Mouse (Mus musculus) frontal cortex, adult 2 months (tissue): ENCODE data around the gene Abhd15. TPM values are rescaled to one million over a fixed set of nuclear protein-coding genes. Genes with fewer than 3 reads are reported as not detected.
A peak's percentile ranks its signal among the peaks of the same experiment; 100 is the strongest.

ENCODE experiments used
- DNase-seq, 2 experiments: peaks; one replicate each; pipeline ENCODE4 v3.0.0; 2022; ENCODE audit warnings: low spot score in 1 of 2; ENCODE audit errors: extremely low spot score in 1 of 2
- polyA plus RNA-seq: library from polyadenylated mRNA; depleted of rRNA; stranded (reverse); fragments of >200 nt; gene quantifications from 2 replicates; pipeline ENCODE4 v1.2.3, GENCODE M21; 2012; rRNA removed

Gene Abhd15
- polyA plus RNA-seq: 0.48 and 0.66 TPM in 2 replicates

GRCm38 (mm10) chr11:77514832-77515636, at the start of gene Abhd15:
Gene Abhd15, plus strand, starts transcription at chr11:77515121.
- peak in 1 of 2 experiments; percentile 58 for DNase-seq

DNA sequence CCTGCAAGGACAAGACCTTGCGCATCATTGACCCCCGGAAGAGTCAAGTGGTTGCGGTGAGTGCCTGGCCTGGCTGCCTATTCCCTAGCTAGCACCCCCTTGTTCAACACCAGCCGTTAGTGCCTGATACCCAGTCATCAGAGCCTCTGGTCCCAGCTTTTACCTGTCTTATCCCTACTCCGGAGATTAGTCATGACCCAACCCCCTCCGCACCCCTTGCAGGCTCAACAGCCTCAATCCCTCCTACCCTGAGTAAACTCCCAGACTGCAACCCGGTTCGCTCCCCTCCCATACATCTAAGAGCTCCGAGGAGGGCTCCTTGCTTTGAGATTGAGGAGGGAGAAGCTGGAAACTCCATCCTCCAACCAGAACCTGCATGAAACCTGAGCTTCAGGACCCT, 48.4 kb upstream of the Abhd15 start:
- no peak for DNase-seq

DNA sequence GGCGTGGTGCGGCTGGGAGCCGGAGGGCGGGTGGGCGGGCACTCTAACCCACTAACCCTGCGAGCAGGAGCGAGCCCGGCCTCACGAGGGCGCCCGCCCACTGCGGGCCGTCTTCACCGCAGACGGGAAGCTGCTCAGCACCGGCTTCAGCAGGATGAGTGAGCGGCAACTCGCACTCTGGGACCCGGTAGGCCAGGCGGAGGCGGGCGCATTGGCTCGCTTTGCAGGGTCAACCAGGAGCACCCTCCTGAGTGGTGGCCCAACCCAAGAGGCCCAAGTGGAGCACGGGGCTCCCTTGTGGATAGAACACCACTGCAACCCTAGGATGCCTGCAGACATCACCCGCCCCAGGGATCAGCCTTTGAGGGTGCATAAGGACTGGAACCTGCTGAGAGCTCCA, 47.8 kb upstream of the Abhd15 start:
- peak in 1 of 2 experiments; percentile 74 for DNase-seq

DNA sequence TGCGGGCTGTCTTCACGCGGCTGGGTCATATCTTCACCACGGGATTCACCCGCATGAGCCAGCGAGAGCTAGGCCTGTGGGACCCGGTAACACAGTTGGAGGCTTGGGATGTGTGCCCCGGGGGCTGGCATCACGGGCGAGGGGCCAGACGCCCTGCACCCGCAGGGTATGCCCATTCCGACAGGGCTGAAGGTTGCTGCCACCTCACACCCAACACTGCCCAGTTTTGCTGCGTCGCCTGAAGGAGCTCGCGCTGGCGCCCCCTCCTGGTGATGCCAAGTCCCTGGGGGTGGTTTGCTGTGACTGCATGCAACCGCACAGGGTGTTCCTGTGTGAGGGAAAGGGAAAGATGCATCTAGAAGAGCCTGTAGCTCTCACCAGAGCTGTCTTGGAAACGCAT, 47.1 kb upstream of the Abhd15 start:
- DNase-seq: peak in 1 of 2 experiments; percentile 84

- no peak for DNase-seq
Measured at GRCm38 (mm10) chr11:77468397-77468796, 46.5 kb upstream of the Abhd15 start.

GRCm38 (mm10) chr11:77471407-77471806, 43.5 kb upstream of the Abhd15 start:
- DNase-seq: no peak

- DNase-seq: no peak
Measured at GRCm38 (mm10) chr11:77472775-77473174, 42.1 kb upstream of the Abhd15 start.

DNA sequence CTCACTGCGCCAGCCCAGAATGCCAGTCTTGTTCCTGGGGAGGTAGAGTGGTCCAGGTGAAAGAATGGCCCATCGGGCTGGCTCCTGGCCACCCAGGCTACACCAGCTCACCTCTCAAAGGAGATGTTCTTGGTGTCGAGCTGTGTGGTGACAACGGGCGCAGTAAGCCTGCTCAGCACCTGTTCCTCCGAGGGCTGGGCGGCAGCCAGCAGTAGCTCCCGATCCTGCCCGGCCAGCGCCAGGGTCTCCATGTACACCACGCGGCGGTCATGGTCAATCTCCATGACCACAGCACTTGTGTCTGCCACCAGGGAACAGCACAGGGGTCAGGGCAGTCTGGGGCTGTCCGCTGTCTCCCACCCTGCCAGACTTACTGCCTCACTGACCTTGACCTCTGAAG, 38.7 kb upstream of the Abhd15 start:
- no peak for DNase-seq

DNA sequence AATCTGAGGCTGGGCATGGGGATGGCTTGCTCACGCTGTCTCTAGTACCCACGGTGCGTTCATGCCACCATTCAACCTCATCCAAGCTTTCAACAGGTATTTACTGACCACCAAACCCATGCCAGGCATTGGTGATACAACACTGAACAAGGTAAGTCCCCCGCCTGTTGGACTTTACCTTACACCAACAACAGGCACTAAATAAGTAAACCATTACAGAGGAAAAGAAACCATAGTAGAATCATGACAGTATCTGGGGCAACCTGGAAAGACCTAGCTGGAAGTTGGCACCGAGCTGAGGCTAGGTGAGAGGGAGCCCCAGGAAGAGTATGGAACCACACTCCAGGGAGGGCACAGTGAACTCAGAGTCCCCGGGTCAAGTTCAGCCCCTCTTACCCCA, 38.0 kb upstream of the Abhd15 start:
- DNase-seq: no peak

DNA sequence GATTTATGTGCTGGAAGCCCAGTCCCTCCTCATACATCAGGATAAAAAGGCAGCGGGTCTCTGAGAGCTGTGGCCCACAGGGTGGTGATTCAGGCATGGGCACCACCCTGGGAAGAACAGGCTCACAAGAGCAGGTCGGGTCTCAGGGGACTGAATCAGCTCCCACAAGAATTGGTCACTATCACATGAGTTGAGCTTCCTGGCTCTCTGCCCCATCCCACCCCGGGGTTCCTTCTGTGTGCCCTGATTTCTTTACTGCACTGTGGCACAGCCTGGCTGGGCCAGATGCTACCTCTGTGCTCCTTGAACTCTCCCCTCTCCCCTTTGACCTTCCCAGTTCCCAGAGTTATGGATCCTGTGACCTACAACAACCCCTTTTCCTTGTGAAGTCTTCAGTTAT, 31.9 kb upstream of the Abhd15 start:
- no peak for DNase-seq

DNA sequence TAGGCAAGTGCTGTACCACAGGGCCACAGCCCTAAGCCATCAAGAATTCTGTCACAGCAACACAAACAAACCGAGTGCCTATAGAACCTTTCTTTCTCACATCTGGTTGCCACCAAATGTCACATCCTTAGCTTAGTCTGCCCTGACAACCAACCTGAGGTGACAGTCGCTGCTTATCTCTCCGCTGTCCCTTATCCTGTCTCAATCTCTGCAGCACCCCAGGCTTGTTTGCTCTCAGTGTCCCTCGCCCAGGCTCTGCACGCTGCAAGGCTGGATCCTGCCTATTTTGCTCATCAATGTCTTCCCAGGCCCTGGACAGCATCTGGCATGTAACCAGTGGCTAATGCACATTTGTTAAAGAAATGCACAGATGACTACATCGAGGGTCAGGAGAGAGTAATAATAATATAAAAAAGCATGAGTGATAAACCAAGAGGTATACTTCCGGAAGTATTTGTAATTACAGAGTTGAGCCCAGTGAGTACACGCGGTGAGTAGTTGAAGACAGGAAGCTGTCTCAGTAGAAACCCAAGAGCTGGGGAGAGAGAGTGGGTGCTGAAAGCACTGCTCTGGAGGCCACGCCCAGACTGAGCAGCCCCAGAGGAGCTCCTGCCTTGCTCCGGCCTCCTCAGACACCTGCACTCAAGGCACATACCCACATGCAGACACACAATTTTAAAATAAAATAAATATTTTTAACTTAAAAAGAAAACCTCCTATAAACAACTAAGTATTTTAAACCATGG, 31.2 kb upstream of the Abhd15 start:
- no peak for DNase-seq

DNA sequence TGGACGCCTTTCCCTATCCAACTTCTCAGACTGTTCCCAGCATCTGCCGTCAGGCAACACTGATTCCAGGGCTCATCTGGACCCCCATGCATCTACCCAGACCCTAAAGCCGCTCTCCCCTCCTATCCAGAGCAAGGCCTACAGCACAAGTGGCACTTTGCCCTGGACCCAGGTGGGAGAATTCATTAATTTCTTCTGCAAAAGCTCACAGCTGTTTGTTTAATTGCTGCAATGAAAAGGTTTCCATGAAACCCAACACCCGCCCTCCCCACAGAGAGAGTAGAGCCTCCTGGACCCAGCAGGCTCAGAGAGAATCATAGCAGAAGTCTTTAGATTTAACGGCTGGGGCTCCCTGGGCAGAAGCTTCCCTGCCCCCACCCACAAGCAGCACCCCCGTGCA, 29.7 kb upstream of the Abhd15 start:
- DNase-seq: no peak

DNA sequence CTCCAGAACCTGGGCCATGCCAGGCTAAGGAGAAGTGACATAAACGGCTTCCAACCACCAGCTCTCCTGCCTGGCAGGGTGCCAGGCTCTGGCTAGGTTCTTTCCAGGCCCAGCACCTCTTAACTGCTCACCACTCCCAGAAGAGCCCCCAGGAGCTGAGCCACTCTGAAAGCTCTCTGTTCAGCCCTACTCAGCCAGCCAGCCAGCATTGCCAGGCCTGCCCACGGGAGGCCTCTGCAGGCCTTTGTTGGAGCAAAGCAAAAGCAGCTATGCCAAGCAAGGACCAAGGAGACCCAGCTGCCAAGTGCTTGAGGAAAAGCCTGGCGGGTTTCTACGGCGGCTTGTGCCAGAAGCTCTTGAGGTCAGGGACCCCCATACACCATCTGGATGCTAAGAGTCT, 28.1 kb upstream of the Abhd15 start:
- peak in 1 of 2 experiments; percentile 59 for DNase-seq

GRCm38 (mm10) chr11:77488771-77489581, 25.9 kb upstream of the Abhd15 start:
- no peak for DNase-seq

DNA sequence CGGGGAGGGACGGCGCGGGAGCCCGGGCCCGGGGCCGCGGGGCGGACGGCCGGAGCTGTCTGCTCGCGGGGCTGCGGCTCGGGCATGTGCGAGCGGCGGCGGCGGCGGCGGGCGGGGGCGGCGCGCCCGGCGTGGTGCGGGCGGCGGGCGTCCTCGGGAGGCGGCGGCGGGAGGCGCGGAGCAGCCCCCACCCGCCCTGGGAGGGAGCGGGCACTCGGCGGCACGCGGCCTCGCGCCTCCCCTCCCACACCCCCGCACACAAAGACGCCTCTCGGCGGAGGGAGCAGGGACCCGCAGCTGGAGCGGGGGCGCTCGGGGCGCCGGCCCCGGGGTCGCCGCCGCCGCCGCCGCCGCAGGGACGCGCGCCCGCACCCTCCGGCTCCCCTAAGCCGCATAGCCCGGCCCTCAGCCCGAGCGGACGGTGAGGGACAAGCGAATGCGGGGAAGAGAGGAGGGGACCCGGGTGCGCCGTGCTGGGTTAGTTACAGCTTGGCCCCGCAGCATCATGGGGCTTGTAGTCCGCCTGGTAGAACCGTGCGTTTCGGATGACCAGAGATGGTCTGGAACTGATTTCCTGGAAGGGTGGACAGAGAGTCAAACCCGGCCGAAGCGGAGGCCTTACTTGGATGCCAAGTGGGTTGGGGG, 25.2 kb upstream of the Abhd15 start, which contains the start of gene Ankrd13b:
Gene Ankrd13b (minus strand): TSS at position 88 of the 645 bp plus-strand sequence.
- peak; percentile 67 to 82 for DNase-seq

DNA sequence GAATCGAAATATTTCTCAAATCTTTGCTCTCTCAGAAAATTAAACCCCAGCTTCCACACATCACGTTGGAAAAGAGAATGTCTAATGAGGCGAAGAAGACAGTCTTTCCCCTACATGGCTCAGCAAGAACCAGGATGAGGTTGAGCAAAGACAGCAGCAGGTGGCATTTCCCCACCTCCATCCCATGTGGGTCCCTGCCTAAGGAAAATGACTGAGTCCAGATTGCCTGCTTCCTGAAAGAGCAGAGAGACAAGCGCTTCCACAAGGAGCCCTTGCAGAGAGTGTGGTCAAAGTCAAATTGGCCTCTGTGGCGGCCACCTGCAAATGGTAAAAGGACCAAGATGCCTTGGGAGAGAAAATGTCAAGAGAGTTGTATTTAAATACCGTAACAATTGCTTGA, 24.5 kb upstream of the Abhd15 start:
- peak in 1 of 2 experiments; percentile 50 for DNase-seq

DNA sequence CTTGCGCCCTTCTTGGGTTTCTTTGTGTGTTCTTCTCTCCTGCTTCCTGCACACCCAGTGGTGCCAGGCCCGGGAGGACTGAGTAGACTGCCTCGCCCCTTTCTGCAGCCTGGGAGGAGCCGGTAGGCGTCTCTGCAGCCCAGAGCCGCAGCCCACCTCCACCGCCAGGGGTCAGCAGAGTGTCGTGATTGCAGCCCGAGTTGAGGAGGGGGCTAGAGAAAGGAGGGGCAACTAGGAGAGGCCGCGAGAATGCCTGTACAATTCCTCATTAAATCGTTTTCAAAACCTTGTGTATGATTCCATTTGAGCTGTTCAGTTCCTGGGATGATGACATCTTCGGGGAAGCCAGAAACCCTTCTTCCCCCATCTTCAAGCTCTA, 23.8 kb upstream of the Abhd15 start:
- peak; percentile 78 to 93 for DNase-seq

- peak; percentile 79 to 80 for DNase-seq
Measured at GRCm38 (mm10) chr11:77491502-77492291, 23.2 kb upstream of the Abhd15 start.

- peak in 1 of 2 experiments; percentile 70 for DNase-seq
Measured at GRCm38 (mm10) chr11:77492311-77492871, 22.5 kb upstream of the Abhd15 start.
